Mouse (Mus musculus): ENCODE data around the gene Taf7l.

DNA sequence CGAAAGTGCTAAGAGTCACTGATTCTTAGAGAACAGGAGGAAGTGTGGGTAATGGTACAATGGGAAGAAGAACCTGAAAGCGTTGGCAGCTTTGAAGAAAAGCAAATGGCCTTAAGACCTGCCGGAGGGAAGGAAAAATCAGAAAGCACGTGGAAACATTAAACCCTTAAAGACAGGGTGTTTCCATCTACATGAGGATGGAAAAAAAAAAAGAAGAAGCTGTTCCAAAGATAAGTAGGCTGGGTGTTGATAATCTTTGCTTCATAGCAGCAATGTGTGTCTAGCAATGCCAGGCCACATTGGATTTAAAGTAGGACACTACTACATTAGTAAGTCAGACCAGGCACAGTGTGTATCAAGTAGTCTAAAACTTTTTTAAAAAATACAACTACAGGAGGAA, 49.0 kb upstream of the Taf7l start:
- TF ChIP-seq POLR2A (IDR thresholded peaks at IDR 0.05; ENCODE audit: insufficient read depth, low read depth, low read length) (no peak), CTCF (IDR thresholded peaks at IDR 0.05; ENCODE audit: insufficient read depth, low read depth, low read length) (no peak)

Data from olfactory bulb, adult 2 months (tissue).